Mouse (Mus musculus) myocyte (in vitro differentiated cells): ENCODE results near the gene Gm11111.

Experiments
- CEBPB ChIP-seq: IDR thresholded peaks from 2 replicates; pipeline ENCODE4 v1.6.1; 2011; ENCODE audit warnings: mild to moderate bottlenecking, moderate library complexity; ENCODE audit not compliant: poor library complexity, insufficient read depth, severe bottlenecking
- E2F4 ChIP-seq: IDR thresholded peaks from one replicate; pipeline ENCODE4 v1.6.1; 2011; ENCODE audit warnings: mild to moderate bottlenecking, control low read depth, moderate library complexity; ENCODE audit not compliant: insufficient read depth
- MAX ChIP-seq: IDR thresholded peaks from one replicate; pipeline ENCODE4 v1.6.1; 2011; ENCODE audit warnings: low read depth, mild to moderate bottlenecking, control low read depth
- MYOD1 ChIP-seq, 3 experiments: IDR thresholded peaks; one replicate each; pipeline ENCODE4 v1.6.1; 2011; ENCODE audit warnings: control low read depth in 2 of 3, low read depth in 2 of 3, mild to moderate bottlenecking in 2 of 3, moderate library complexity in 1 of 3; ENCODE audit not compliant: insufficient read length in 2 of 3, control insufficient read depth in 1 of 3
- MYOG ChIP-seq, 3 experiments: IDR thresholded peaks; one replicate each; pipeline ENCODE4 v1.6.1; 2011; ENCODE audit warnings: control low read depth in 2 of 3, low read depth in 2 of 3, mild to moderate bottlenecking in 2 of 3; ENCODE audit not compliant: insufficient read length in 2 of 3, control insufficient read depth in 1 of 3, insufficient read depth in 1 of 3
- POLR2A ChIP-seq: IDR thresholded peaks from one replicate; pipeline ENCODE4 v1.6.1; 2011; ENCODE audit warnings: low read depth, mild to moderate bottlenecking, control low read depth, moderate library complexity; ENCODE audit not compliant: insufficient read length
- POLR2AphosphoS2 ChIP-seq: IDR thresholded peaks from one replicate; pipeline ENCODE4 v1.6.1; 2011; ENCODE audit warnings: low read depth, control low read depth; ENCODE audit not compliant: insufficient read length
- REST ChIP-seq: IDR thresholded peaks from one replicate; pipeline ENCODE4 v1.6.1; 2011; ENCODE audit warnings: mild to moderate bottlenecking, control low read depth, moderate library complexity; ENCODE audit not compliant: insufficient read depth, insufficient read length
- SRF ChIP-seq: IDR thresholded peaks from one replicate; pipeline ENCODE4 v1.6.1; 2011; ENCODE audit warnings: low read depth; ENCODE audit not compliant: control insufficient read depth, insufficient read length
- TCF12 ChIP-seq: IDR thresholded peaks from one replicate; pipeline ENCODE4 v1.6.1; 2011; ENCODE audit warnings: mild to moderate bottlenecking, control low read depth; ENCODE audit not compliant: poor library complexity, insufficient read depth, severe bottlenecking
- USF1 ChIP-seq: IDR thresholded peaks from one replicate; pipeline ENCODE4 v1.6.1; 2011; ENCODE audit warnings: low read depth, mild to moderate bottlenecking, control low read depth, moderate library complexity

DNA sequence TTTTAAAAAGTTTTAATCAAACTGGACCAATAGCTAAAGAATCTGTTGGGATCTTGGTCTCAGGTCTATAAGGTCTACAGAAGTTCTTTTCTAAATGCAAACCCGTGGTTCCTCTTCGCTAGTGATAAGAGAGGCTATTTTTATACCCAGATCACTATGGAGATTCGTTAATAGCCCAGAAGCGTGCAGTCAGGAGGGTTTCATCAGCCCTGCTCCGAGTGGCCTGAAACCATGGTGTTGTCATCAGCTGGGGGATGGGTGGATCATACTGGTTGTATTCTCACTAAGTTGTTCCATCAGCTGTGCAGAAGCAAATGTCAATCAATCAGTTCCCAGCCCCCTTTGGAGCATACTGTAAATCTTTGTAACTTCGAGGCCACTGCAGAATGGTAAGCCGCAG is 29.4 kb upstream of the Gm11111 start:
- TF ChIP-seq POLR2A (no peak), TCF12 (no peak), POLR2AphosphoS2 (no peak), MAX (no peak), USF1 (no peak), MYOD1 (IDR thresholded peaks at IDR 0.05; ENCODE audit: control insufficient read depth in 1 of 3, insufficient read length in 2 of 3, low read depth in 2 of 3) (no peak), E2F4 (no peak), MYOG (IDR thresholded peaks at IDR 0.05; ENCODE audit: control insufficient read depth in 1 of 3, insufficient read depth in 1 of 3, insufficient read length in 2 of 3, low read depth in 2 of 3) (no peak), SRF (no peak), REST (no peak), CEBPB (no peak)
